In the genomic region with DNA sequence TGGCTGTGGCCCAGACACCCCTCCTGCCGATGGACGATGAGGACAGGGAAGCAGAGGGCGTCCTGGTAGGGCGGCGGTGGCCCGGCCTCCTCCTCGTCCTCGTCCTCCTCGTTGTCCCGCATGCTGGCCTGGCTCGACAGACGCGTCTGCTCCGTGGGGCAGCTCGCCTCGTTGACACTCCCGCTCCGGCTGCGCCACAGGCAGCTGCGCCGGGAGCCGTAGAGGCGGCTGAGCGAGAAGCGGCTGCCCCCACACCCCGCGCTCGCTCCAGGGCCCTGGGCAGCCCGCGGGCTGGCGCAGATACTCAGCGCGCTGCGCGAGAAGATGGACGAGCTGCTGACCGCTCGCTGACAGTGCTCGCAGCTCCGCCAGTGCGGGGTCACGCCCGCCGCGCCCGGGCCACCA, we compare ENCODE assay signal across 8 mouse cellular contexts. TPM values are rescaled to one million over a fixed set of nuclear protein-coding genes. Genes with fewer than 3 reads are reported as not detected.
DNase-seq lines count a peak whose midpoint lies in the region; ATAC-seq and TF ChIP-seq lines count a peak whose summit lies in the region.

No protein-coding gene starts in this region.

- no peak for DNase-seq in heart, postnatal 4 days
- DNase-seq in G1E (ENCODE audit: low spot score) = no peak
- DNase-seq in embryonic facial prominence, embryonic 14.5 days (ENCODE audit: low spot score) = no peak
- no peak for DNase-seq in adipocyte (ENCODE audit: low spot score)
- DNase-seq in thymus, postnatal 14 days = no peak

- no peak overlapping the region for H3K27ac ChIP-seq in heart, embryonic 16.5 days (ENCODE audit: low read length)
- no peak overlapping the region for H3K27ac ChIP-seq in embryonic facial prominence, embryonic 14.5 days (replicated peaks; ENCODE audit: low read depth, low read length)
- no peak overlapping the region for H3K27ac ChIP-seq in limb, embryonic 13.5 days

- no peak for ATAC-seq in heart, embryonic 16.5 days (replicated peaks; ENCODE audit: extremely low read depth, insufficient read depth, low FRiP score)
- no peak for ATAC-seq in G1E (ENCODE audit: extremely low read depth, insufficient number of reproducible peaks, low FRiP score, poor library complexity, severe bottlenecking)
- ATAC-seq in embryonic facial prominence, embryonic 14.5 days (ENCODE audit: low read depth) = no peak
- no peak for ATAC-seq in limb, embryonic 13.5 days (ENCODE audit: low FRiP score, low read depth)
- no peak for ATAC-seq in megakaryocyte progenitor cell, adult 5-6 weeks (replicated peaks; ENCODE audit: poor library complexity)

- peak overlapping the region; percentile 59 for H3K4me2 ChIP-seq in heart, embryonic 16.5 days (ENCODE audit: low read depth, low read length)
- H3K4me2 ChIP-seq in embryonic facial prominence, embryonic 14.5 days (ENCODE audit: low read depth, low read length) = peak overlapping the region; percentile 44
- H3K4me2 ChIP-seq in limb, embryonic 13.5 days (replicated peaks) = peak overlapping the region; percentile 52

- H3K9me3 ChIP-seq in heart, embryonic 16.5 days (replicated peaks; ENCODE audit: control insufficient read depth, low read length) = no peaks in the 10 kb centered on the region
- peaks cover 6% of the 10 kb centered on the region; the same call in 1 of the 2 replicates for H3K9me3 ChIP-seq in G1E (replicated peaks)
- H3K9me3 ChIP-seq in embryonic facial prominence, embryonic 14.5 days (ENCODE audit: control insufficient read depth, low read length) = no peaks in the 10 kb centered on the region
- H3K9me3 ChIP-seq in limb, embryonic 13.5 days = no peaks in the 10 kb centered on the region

- H3K4me1 ChIP-seq in heart, embryonic 16.5 days (ENCODE audit: control insufficient read depth, insufficient read depth, low read length) = peaks cover 14% of the 10 kb centered on the region
- H3K4me1 ChIP-seq in G1E (ENCODE audit: insufficient read depth, low read depth, low read length) = peaks cover 2% of the 10 kb centered on the region; the same call in 1 of the 2 replicates
- H3K4me1 ChIP-seq in embryonic facial prominence, embryonic 14.5 days (ENCODE audit: control insufficient read depth, insufficient read depth, low read length) = peaks cover 5% of the 10 kb centered on the region; the same call in 1 of the 2 replicates
- peaks cover 32% of the 10 kb centered on the region for H3K4me1 ChIP-seq in limb, embryonic 13.5 days

- no peak overlapping the region for H3K9ac ChIP-seq in heart, embryonic 16.5 days (ENCODE audit: low read length)
- no peak overlapping the region for H3K9ac ChIP-seq in embryonic facial prominence, embryonic 14.5 days (ENCODE audit: low read depth, low read length)
- peak overlapping the region; percentile 39; the same call in 1 of the 2 replicates for H3K9ac ChIP-seq in limb, embryonic 13.5 days

- H3K27me3 ChIP-seq in heart, embryonic 16.5 days (ENCODE audit: control insufficient read depth, insufficient read depth, low read length) = peaks cover 85% of the 10 kb centered on the region
- peaks cover 55% of the 10 kb centered on the region for H3K27me3 ChIP-seq in G1E (ENCODE audit: insufficient read depth, low read length)
- peaks cover 55% of the 10 kb centered on the region for H3K27me3 ChIP-seq in embryonic facial prominence, embryonic 14.5 days (replicated peaks; ENCODE audit: control insufficient read depth, insufficient read depth, low read length)
- peaks cover 85% of the 10 kb centered on the region for H3K27me3 ChIP-seq in limb, embryonic 13.5 days

- H3K4me3 ChIP-seq in heart, embryonic 16.5 days (ENCODE audit: low read length) = peak overlapping the region; percentile 31
- peak overlapping the region; percentile 19; the same call in 1 of the 2 replicates for H3K4me3 ChIP-seq in G1E (ENCODE audit: low read depth, low read length)
- H3K4me3 ChIP-seq in embryonic facial prominence, embryonic 14.5 days (ENCODE audit: low read depth, low read length) = peak overlapping the region; percentile 18
- peak overlapping the region; percentile 29 for H3K4me3 ChIP-seq in limb, embryonic 13.5 days

- TF ChIP-seq CTCF in G1E (IDR thresholded peaks at IDR 0.05; ENCODE audit: low read depth, low read length) = no peak

- WGBS in heart, embryonic 16.5 days = 5% methylated on average over 46 of the region's 46 CpGs
- WGBS in embryonic facial prominence, embryonic 14.5 days = 27% methylated on average over 22 of the region's 46 CpGs
- WGBS in limb, embryonic 13.5 days = 10% methylated on average over 46 of the region's 46 CpGs

- H3K36me3 ChIP-seq in heart, embryonic 16.5 days (ENCODE audit: control insufficient read depth, insufficient read depth) = no peaks in the 10 kb centered on the region
- H3K36me3 ChIP-seq in G1E (replicated peaks) = no peaks in the 10 kb centered on the region
- peaks cover 20% of the 10 kb centered on the region for H3K36me3 ChIP-seq in embryonic facial prominence, embryonic 14.5 days (ENCODE audit: control insufficient read depth, insufficient read depth, low read length)
- peaks cover 21% of the 10 kb centered on the region for H3K36me3 ChIP-seq in limb, embryonic 13.5 days

RNA-seq across cellular contexts. Expression of a gene that starts 4.6 kb away (rescaled TPM):
- polyA plus RNA-seq in heart, embryonic 16.5 days (2015; fragmentation: Nextera tagmentation; extraction: Ambion mirVana) = 1.2 and 1.9 TPM in 2 replicates
- total RNA-seq in heart, postnatal 4 days (2021) = under 1 TPM; 0.20 to 0.24 TPM
- not detected in 2 replicates for total RNA-seq in G1E (2014; fragmentation: Nextera tagmentation)
- under 0.01 TPM in 1 of 2 replicates, not detected in the other for total RNA-seq in G1E (2017)
- not detected in 2 replicates for polyA plus RNA-seq in G1E (2012)
- polyA plus RNA-seq in embryonic facial prominence, embryonic 14.5 days (2014; fragmentation: Nextera tagmentation; extraction: Ambion mirVana) = 1.7 and 2.8 TPM in 2 replicates
- polyA plus RNA-seq in limb, embryonic 13.5 days (2015; fragmentation: Nextera tagmentation; extraction: Ambion mirVana) = 10.0 and 10.5 TPM in 2 replicates
- 0.12 TPM in 1 of 2 replicates, not detected in the other for total RNA-seq in megakaryocyte progenitor cell, adult 5-6 weeks (2015)
- 0.12 TPM in 1 of 2 replicates, not detected in the other for total RNA-seq in megakaryocyte progenitor cell, adult 5-6 weeks (2017)

RNA-seq across cellular contexts. Expression of a gene that starts 10.6 kb away (rescaled TPM):
- 5.3 and 10.9 TPM in 2 replicates for polyA plus RNA-seq in heart, embryonic 16.5 days (2015; fragmentation: Nextera tagmentation; extraction: Ambion mirVana)
- total RNA-seq in heart, postnatal 4 days (2021) = 1 to 10 TPM; 1.5 to 1.9 TPM
- 5.1 and 5.9 TPM in 2 replicates for total RNA-seq in G1E (2014; fragmentation: Nextera tagmentation)
- total RNA-seq in G1E (2017) = 11.0 and 11.1 TPM in 2 replicates
- 8.6 and 9.2 TPM in 2 replicates for polyA plus RNA-seq in G1E (2012)
- polyA plus RNA-seq in embryonic facial prominence, embryonic 14.5 days (2014; fragmentation: Nextera tagmentation; extraction: Ambion mirVana) = 4.3 and 4.7 TPM in 2 replicates
- 6.2 and 6.3 TPM in 2 replicates for polyA plus RNA-seq in limb, embryonic 13.5 days (2015; fragmentation: Nextera tagmentation; extraction: Ambion mirVana)
- 5.7 and 7.0 TPM in 2 replicates for total RNA-seq in megakaryocyte progenitor cell, adult 5-6 weeks (2015)
- total RNA-seq in megakaryocyte progenitor cell, adult 5-6 weeks (2017) = 5.1 and 9.5 TPM in 2 replicates

RNA-seq across cellular contexts. Expression of a gene that starts 18.8 kb away (rescaled TPM):
- 89.4 and 89.9 TPM in 2 replicates for polyA plus RNA-seq in heart, embryonic 16.5 days (2015; fragmentation: Nextera tagmentation; extraction: Ambion mirVana)
- 10 to 100 TPM; 37.3 to 39.2 TPM for total RNA-seq in heart, postnatal 4 days (2021)
- total RNA-seq in G1E (2014; fragmentation: Nextera tagmentation) = 46.5 and 60.9 TPM in 2 replicates
- 65.9 and 77.1 TPM in 2 replicates for total RNA-seq in G1E (2017)
- polyA plus RNA-seq in G1E (2012) = 24.6 and 24.9 TPM in 2 replicates
- polyA plus RNA-seq in embryonic facial prominence, embryonic 14.5 days (2014; fragmentation: Nextera tagmentation; extraction: Ambion mirVana) = 139 and 143 TPM in 2 replicates
- 114 and 127 TPM in 2 replicates for polyA plus RNA-seq in limb, embryonic 13.5 days (2015; fragmentation: Nextera tagmentation; extraction: Ambion mirVana)
- total RNA-seq in megakaryocyte progenitor cell, adult 5-6 weeks (2015) = 80.2 and 85.9 TPM in 2 replicates
- total RNA-seq in megakaryocyte progenitor cell, adult 5-6 weeks (2017) = 84.9 and 120 TPM in 2 replicates

RNA-seq across cellular contexts. Expression of a gene that starts 21.6 kb away (rescaled TPM):
- polyA plus RNA-seq in heart, embryonic 16.5 days (2015; fragmentation: Nextera tagmentation; extraction: Ambion mirVana) = 0.49 and 0.63 TPM in 2 replicates
- total RNA-seq in heart, postnatal 4 days (2021) = not detected
- total RNA-seq in G1E (2014; fragmentation: Nextera tagmentation) = not detected in 2 replicates
- 0.12 TPM in 1 of 2 replicates, not detected in the other for total RNA-seq in G1E (2017)
- polyA plus RNA-seq in G1E (2012) = not detected in 2 replicates
- 0.93 and 2.7 TPM in 2 replicates for polyA plus RNA-seq in embryonic facial prominence, embryonic 14.5 days (2014; fragmentation: Nextera tagmentation; extraction: Ambion mirVana)
- 0.80 and 1.0 TPM in 2 replicates for polyA plus RNA-seq in limb, embryonic 13.5 days (2015; fragmentation: Nextera tagmentation; extraction: Ambion mirVana)
- not detected in 2 replicates for total RNA-seq in megakaryocyte progenitor cell, adult 5-6 weeks (2015)
- total RNA-seq in megakaryocyte progenitor cell, adult 5-6 weeks (2017) = not detected in 2 replicates

RNA-seq across cellular contexts. Expression of a gene that starts 28.2 kb away (rescaled TPM):
- 1,191 and 1,235 TPM in 2 replicates for polyA plus RNA-seq in heart, embryonic 16.5 days (2015; fragmentation: Nextera tagmentation; extraction: Ambion mirVana)
- 1,000 to 10,000 TPM; 1,093 to 1,133 TPM for total RNA-seq in heart, postnatal 4 days (2021)
- total RNA-seq in G1E (2014; fragmentation: Nextera tagmentation) (1,427 and 1,464 TPM in 2 replicates), G1E (2017) (1,152 and 1,547 TPM in 2 replicates)
- 681 and 1,104 TPM in 2 replicates for polyA plus RNA-seq in G1E (2012)
- 1,431 and 1,467 TPM in 2 replicates for polyA plus RNA-seq in embryonic facial prominence, embryonic 14.5 days (2014; fragmentation: Nextera tagmentation; extraction: Ambion mirVana)
- 1,635 and 1,682 TPM in 2 replicates for polyA plus RNA-seq in limb, embryonic 13.5 days (2015; fragmentation: Nextera tagmentation; extraction: Ambion mirVana)
- 1,239 and 1,324 TPM in 2 replicates for total RNA-seq in megakaryocyte progenitor cell, adult 5-6 weeks (2015)
- 2,380 and 2,713 TPM in 2 replicates for total RNA-seq in megakaryocyte progenitor cell, adult 5-6 weeks (2017)
